Mouse (Mus musculus) MEL (cell line): Measurements from ENCODE around the gene Raet1d. TPM values are rescaled to one million over a fixed set of nuclear protein-coding genes. Genes with fewer than 3 reads are reported as not detected.
"Not testable (repeated sequence)": the region's sequence is repeated elsewhere in the genome, so short reads cannot be mapped to it uniquely, and the experiment has no call there.

Source experiments
- DNase-seq: peaks from one replicate; pipeline ENCODE4 v3.0.0; 2011; ENCODE audit warnings: low read depth, low spot score
- H3K27ac ChIP-seq: 2 replicates; pipeline ENCODE4 v1.5.1; 2012; ENCODE audit warnings: low read depth, mild to moderate bottlenecking, control low read depth, low read length, moderate library complexity; ENCODE audit not compliant: control insufficient read depth
- H3K27me3 ChIP-seq, 2 experiments: fragments of 150-350 bp in 1 of 2; sonication (generic) in 1 of 2; 2 replicates each; pipeline ENCODE4 v1.6.1; 2012; ENCODE audit warnings: low read length in 2 of 2, mild to moderate bottlenecking in 2 of 2, improper control_type of control experiment in 1 of 2, moderate library complexity in 1 of 2; ENCODE audit not compliant: insufficient read depth in 2 of 2, control insufficient read depth in 1 of 2
- H3K36me3 ChIP-seq, 2 experiments: 2 replicates each; pipeline ENCODE4 v1.6.1; 2012 to 2014; ENCODE audit warnings: low read length in 2 of 2, improper control_type of control experiment in 1 of 2, inconsistent platforms in 1 of 2, mild to moderate bottlenecking in 1 of 2; ENCODE audit not compliant: insufficient read depth in 2 of 2, control insufficient read depth in 1 of 2
- H3K4me1 ChIP-seq, 2 experiments: fragments of 150-350 bp in 1 of 2; sonication (generic) in 1 of 2; 2 replicates each; pipeline ENCODE4 v1.6.1; 2012; ENCODE audit warnings: low read length in 2 of 2, improper control_type of control experiment in 1 of 2, mild to moderate bottlenecking in 1 of 2; ENCODE audit not compliant: insufficient read depth in 2 of 2, control insufficient read depth in 1 of 2
- H3K4me3 ChIP-seq, 2 experiments: fragments of 150-350 bp in 1 of 2; sonication (generic) in 1 of 2; 2 replicates each; pipeline ENCODE4 v1.5.1; 2012; ENCODE audit warnings: low read depth in 2 of 2, low read length in 2 of 2, mild to moderate bottlenecking in 2 of 2, moderate library complexity in 2 of 2, control low read depth in 1 of 2, improper control_type of control experiment in 1 of 2; ENCODE audit not compliant: control insufficient read depth in 1 of 2, insufficient read depth in 1 of 2
- H3K79me2 ChIP-seq: 2 replicates; pipeline ENCODE4 v1.6.1; 2012; ENCODE audit warnings: mild to moderate bottlenecking, low read length, moderate library complexity; ENCODE audit not compliant: control insufficient read depth, poor library complexity, insufficient read depth
- H3K9ac ChIP-seq: 2 replicates; pipeline ENCODE4 v1.6.1; 2012; ENCODE audit warnings: low read depth, mild to moderate bottlenecking, control low read depth, low read length, moderate library complexity; ENCODE audit not compliant: control insufficient read depth, poor library complexity, severe bottlenecking
- H3K9me3 ChIP-seq: fragments of 150-350 bp; sonication (generic); replicated peaks from 2 replicates; pipeline ENCODE4 v1.6.1; 2012; ENCODE audit warnings: mild to moderate bottlenecking, low read length, improper control_type of control experiment, moderate library complexity; ENCODE audit not compliant: insufficient read depth
- BHLHE40 ChIP-seq: IDR thresholded peaks from 2 replicates; pipeline ENCODE4 v1.6.1; 2012; ENCODE audit warnings: low read depth, mild to moderate bottlenecking, inconsistent platforms, low read length, improper control_type of control experiment, borderline replicate concordance
- EP300 ChIP-seq, 2 experiments: IDR thresholded peaks; 2 replicates each; pipeline ENCODE4 v1.6.1; 2011; ENCODE audit warnings: improper control_type of control experiment in 2 of 2, low read length in 2 of 2, low read depth in 1 of 2, mild to moderate bottlenecking in 1 of 2
- GATA1 ChIP-seq: IDR thresholded peaks from 2 replicates; pipeline ENCODE4 v1.6.1; 2011; ENCODE audit warnings: low read depth, low read length, improper control_type of control experiment
- HCFC1 ChIP-seq: IDR thresholded peaks from 2 replicates; pipeline ENCODE4 v1.6.1; 2012; ENCODE audit warnings: low read depth, mild to moderate bottlenecking, inconsistent platforms, low read length, improper control_type of control experiment, moderate library complexity
- MAZ ChIP-seq: IDR thresholded peaks from 2 replicates; pipeline ENCODE4 v1.6.1; 2012; ENCODE audit warnings: low read depth, mild to moderate bottlenecking, inconsistent platforms, low read length, improper control_type of control experiment
- RAD21 ChIP-seq: IDR thresholded peaks from 2 replicates; pipeline ENCODE4 v1.6.1; 2011; ENCODE audit warnings: mild to moderate bottlenecking, low read depth, low read length, improper control_type of control experiment
- polyA plus RNA-seq, 2 experiments: library from polyadenylated mRNA; stranded (reverse) in 1 of 2; unstranded in 1 of 2; fragments of >175 nt in 1 of 2; fragments of >200 nt in 1 of 2; gene quantifications; 2 replicates each; pipeline versions ENCODE4 v1.2.1 to v1.2.4; 2012; ENCODE audit warnings: low replicate concordance in 2 of 2, low read depth in 1 of 2; ENCODE audit not compliant: insufficient read length in 2 of 2, insufficient read depth in 1 of 2, missing spikeins in 1 of 2
- total RNA-seq: library from RNA; depleted of rRNA; stranded (reverse); fragments of 300-350 nt; gene quantifications from 2 replicates; pipeline ENCODE4 v1.2.3, GENCODE M21; 2012; rRNA removed

Raet1d gene
- 0.08 and 0.26 TPM in 2 replicates for total RNA-seq
- polyA plus RNA-seq: under 1 TPM in 1 of 2 experiments, not detected in 1; 0.42 TPM

DNA sequence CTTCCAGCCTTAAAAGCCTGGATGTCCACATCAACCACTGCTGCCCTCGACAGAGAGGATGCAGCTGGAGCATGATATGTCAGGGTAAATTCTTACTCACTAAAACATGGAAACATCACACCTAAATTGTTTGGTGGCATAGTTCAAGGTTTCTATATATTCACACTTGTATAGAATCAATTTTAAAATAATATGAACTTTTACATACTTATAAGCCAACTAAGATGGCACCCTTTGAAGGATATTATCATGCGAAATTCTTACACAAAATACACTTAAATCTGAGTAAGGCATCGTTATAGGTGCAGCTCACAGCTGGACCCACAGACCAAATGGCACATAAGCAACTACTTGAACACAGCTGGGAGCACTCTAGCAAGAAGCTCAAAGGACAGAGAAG lies at the start of gene Raet1d:
TSS of gene Raet1d (plus strand) at position 301 of the 400 bp plus-strand sequence.
- not testable (repeated sequence) for H3K4me1 ChIP-seq, H3K36me3 ChIP-seq, H3K27me3 ChIP-seq, DNase-seq, H3K27ac ChIP-seq, H3K4me3 ChIP-seq, H3K79me2 ChIP-seq, H3K9me3 ChIP-seq, H3K9ac ChIP-seq

DNA sequence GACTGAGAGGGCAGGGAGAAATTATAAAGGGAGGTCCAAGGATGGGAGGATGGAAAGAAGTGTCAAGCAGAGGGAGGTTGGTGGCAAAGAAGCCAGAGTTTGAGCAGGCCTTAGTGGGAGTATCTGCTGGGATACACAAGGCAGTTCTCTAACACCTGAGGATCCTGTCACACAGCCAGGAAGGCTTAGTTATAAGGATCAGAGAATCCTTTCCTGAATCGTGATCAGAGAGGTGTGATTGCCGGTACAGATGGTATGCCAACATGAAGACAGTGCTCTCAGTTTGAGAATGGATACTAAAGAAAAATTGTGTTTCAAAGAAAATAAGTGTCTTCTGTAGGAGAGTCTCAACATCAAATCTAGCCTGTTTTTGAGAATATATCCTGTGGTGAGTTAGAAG lies 37.5 kb upstream of the Raet1d start:
- H3K4me3 ChIP-seq: no peak overlapping the region
- no peaks in the 10 kb centered on the region for H3K9me3 ChIP-seq
- no peak for TF ChIP-seq MAZ
- no peak for TF ChIP-seq RAD21
- no peak for TF ChIP-seq EP300 (IDR thresholded peaks at IDR 0.05; ENCODE audit: low read depth in 1 of 2, low read length in 2 of 2)
- TF ChIP-seq GATA1: no peak
- TF ChIP-seq HCFC1: no peak
- TF ChIP-seq BHLHE40: no peak
- TF ChIP-seq, all 39 proteins: peak for 0
- H3K4me1 ChIP-seq: no peaks in the 10 kb centered on the region
- no peak overlapping the region for H3K27ac ChIP-seq
- no peaks in the 10 kb centered on the region; a peak in 2 of 4 replicates for H3K36me3 ChIP-seq
- DNase-seq: no peak
- no peaks in the 10 kb centered on the region for H3K27me3 ChIP-seq
- H3K79me2 ChIP-seq: no peaks in the 10 kb centered on the region
- no peak overlapping the region for H3K9ac ChIP-seq

DNA sequence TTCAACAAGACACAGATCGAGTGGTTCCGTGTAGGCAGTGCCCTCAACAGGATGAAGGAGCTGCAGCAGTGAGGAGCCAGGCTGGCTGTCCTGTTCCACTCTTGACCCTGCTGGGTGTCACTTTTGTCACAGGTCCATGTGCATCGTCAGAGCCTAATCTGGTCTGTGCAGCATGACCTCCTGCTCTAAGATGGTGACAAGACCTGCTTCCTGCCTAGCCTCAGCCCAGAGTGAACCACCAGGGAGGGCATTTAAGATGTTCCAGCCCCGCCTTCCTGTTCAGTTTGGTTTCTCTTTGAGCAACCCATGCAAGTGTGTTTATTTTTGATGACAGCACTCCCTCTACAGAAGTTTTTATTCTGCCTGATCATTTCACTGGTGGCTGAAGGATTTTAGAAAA lies 14.6 kb upstream of the Raet1d start:
- H3K4me1 ChIP-seq, H3K9ac ChIP-seq, H3K9me3 ChIP-seq, H3K4me3 ChIP-seq, H3K79me2 ChIP-seq, DNase-seq, H3K27me3 ChIP-seq, H3K36me3 ChIP-seq, H3K27ac ChIP-seq: not testable (repeated sequence)

DNA sequence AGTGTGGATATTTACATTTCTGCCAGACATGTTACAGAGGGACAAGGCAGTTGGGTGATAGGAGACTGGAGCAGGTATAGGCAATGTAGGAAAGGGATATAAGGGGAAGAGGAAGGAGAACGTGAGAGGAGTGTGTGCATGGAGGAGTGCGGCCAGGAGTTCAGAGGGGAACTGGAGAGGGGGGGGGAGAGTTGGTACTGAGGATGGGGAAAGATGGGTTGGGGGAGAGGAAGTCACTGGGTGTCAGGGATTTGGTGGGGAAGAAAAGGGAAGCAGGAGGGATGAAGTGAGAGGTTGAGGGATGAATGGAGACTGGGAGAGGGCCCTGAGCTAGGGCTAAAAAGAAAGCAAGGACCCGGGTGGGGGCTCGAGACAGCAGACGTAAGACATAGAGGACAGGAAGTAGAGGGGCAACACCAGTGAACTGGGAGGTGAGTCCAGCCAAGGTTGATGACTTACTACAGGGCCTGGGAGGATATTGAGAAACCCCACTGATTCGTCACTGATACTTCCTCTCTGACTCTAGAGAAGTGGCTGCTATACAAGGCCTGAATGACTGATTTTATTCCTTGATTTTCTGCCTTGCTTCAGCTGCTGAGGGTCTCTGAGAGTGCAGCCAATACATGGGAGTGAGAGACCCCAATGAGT lies 6.7 kb upstream of the Raet1d start:
- not testable (repeated sequence) for H3K4me3 ChIP-seq, H3K27ac ChIP-seq, H3K9ac ChIP-seq, H3K4me1 ChIP-seq, DNase-seq, H3K79me2 ChIP-seq, H3K9me3 ChIP-seq, H3K27me3 ChIP-seq, H3K36me3 ChIP-seq

DNA sequence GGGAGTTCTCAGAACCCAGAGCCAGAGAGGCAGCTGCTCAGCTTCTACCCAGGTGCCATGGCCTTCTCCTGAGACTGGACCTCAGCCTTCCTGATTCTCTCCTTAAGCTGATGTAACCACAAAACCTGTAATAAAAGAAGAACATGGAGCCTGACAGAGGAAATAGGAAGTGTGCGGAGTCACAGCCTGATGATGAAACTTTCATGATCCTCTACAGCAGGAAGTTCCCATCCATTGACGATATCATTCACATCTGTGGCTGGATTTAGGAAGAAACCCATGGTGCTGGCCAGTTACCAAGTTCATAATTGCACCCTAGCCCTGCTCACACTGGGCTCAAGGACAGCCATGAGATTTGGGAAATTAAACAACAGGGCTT lies 6.2 kb upstream of the Raet1d start:
- H3K36me3 ChIP-seq, H3K27ac ChIP-seq, H3K79me2 ChIP-seq, H3K27me3 ChIP-seq, DNase-seq, H3K9me3 ChIP-seq, H3K4me3 ChIP-seq, H3K9ac ChIP-seq, H3K4me1 ChIP-seq: not testable (repeated sequence)

DNA sequence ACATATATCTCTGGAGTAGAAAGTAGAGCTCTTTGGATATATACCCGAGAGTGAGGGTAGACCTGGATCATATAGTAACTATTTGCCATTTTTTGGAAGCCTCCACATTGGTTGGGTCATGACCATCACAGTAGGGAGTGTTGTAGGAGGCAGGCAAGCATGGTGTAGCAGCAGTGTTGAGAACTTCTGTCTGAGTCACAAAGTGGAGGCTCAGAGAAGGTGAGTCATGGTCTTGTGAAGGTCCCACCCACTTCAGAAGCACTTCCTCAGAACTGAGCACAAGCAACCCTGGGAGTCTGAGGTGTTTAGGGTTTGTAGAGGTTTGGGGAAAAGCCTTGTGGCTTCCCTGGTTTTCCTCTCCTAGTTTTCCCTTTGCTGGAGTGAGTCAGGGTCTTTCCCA lies 3.0 kb upstream of the Raet1d start:
- not testable (repeated sequence) for DNase-seq, H3K27ac ChIP-seq, H3K9ac ChIP-seq, H3K9me3 ChIP-seq, H3K79me2 ChIP-seq, H3K36me3 ChIP-seq, H3K27me3 ChIP-seq, H3K4me3 ChIP-seq, H3K4me1 ChIP-seq
